Mouse (Mus musculus): Measurements from ENCODE around the gene Vps13d.

- TF ChIP-seq CTCF (IDR thresholded peaks at IDR 0.05; ENCODE audit: borderline replicate concordance, control insufficient read depth, extremely low read depth, insufficient read depth, low read length, poor library complexity) (no peak), POLR2A (IDR thresholded peaks at IDR 0.05; ENCODE audit: control insufficient read depth, extremely low read depth, insufficient read depth, low read length, poor library complexity) (no peak)
Observed at GRCm38 (mm10) chr4:145016669-145017068, 178.1 kb downstream of the Vps13d start.
